Mouse (Mus musculus) 3134 (cell line): ENCODE measurements around the gene Zbtb2.
A peak's percentile ranks its signal among the peaks of the same experiment; 100 is the strongest.
"Not testable (repeated sequence)": the region's sequence is repeated elsewhere in the genome, so short reads cannot be mapped to it uniquely, and the experiment has no call there.

ENCODE experiments used
- DNase-seq: peaks from one replicate; pipeline ENCODE4 v3.0.0-alpha.2; 2011; ENCODE audit warnings: low spot score; ENCODE audit not compliant: insufficient read length; ENCODE audit errors: extremely low read depth

Gene Zbtb2

GRCm38 (mm10) chr10:4387701-4388383 is at the start of gene Zbtb2:
TSS of gene Zbtb2 (minus strand) at chr10:4388108.
- DNase-seq, result peak; percentile 60

- no peak for DNase-seq
Measured at GRCm38 (mm10) chr10:4435416-4435815, 47.5 kb upstream of the Zbtb2 start.

- DNase-seq, result not testable (repeated sequence)
Measured at GRCm38 (mm10) chr10:4433871-4434270, 46.0 kb upstream of the Zbtb2 start.

GRCm38 (mm10) chr10:4432996-4433755 is 45.3 kb upstream of the Zbtb2 start:
- DNase-seq, result no peak

GRCm38 (mm10) chr10:4432123-4432931 is 44.4 kb upstream of the Zbtb2 start, which contains the start of the genes Rmnd1 and Armt1:
TSS of gene Rmnd1 (minus strand) at chr10:4432388.
TSS of gene Armt1 (plus strand) at chr10:4432467.
- DNase-seq, result peak; percentile 98

GRCm38 (mm10) chr10:4431746-4432122 is 43.8 kb upstream of the Zbtb2 start:
- no peak for DNase-seq

GRCm38 (mm10) chr10:4430826-4431225 is 42.9 kb upstream of the Zbtb2 start:
- DNase-seq, result no peak

- DNase-seq, result no peak
Measured at GRCm38 (mm10) chr10:4430399-4430798, 42.5 kb upstream of the Zbtb2 start.

GRCm38 (mm10) chr10:4425245-4425644 is 37.3 kb upstream of the Zbtb2 start:
- no peak for DNase-seq

- DNase-seq, result no peak
Measured at GRCm38 (mm10) chr10:4407191-4407590, 19.3 kb upstream of the Zbtb2 start.

GRCm38 (mm10) chr10:4405511-4405910 is 17.6 kb upstream of the Zbtb2 start:
- no peak for DNase-seq

- DNase-seq, result no peak
Measured at GRCm38 (mm10) chr10:4404895-4405491, 17.1 kb upstream of the Zbtb2 start.

GRCm38 (mm10) chr10:4398058-4398457 is 10.2 kb upstream of the Zbtb2 start:
- no peak for DNase-seq

GRCm38 (mm10) chr10:4395321-4395720 is 7.4 kb upstream of the Zbtb2 start:
- DNase-seq, result no peak

- DNase-seq, result no peak
Measured at GRCm38 (mm10) chr10:4391851-4392250, 3.9 kb upstream of the Zbtb2 start.

- no peak for DNase-seq
Measured at GRCm38 (mm10) chr10:4391076-4391475, 3.2 kb upstream of the Zbtb2 start.

GRCm38 (mm10) chr10:4390550-4390949 is 2.6 kb upstream of the Zbtb2 start:
- no peak for DNase-seq

GRCm38 (mm10) chr10:4389461-4390112 is 1.7 kb upstream of the Zbtb2 start:
- no peak for DNase-seq

- no peak for DNase-seq
Measured at GRCm38 (mm10) chr10:4389036-4389435, 1.1 kb upstream of the Zbtb2 start.

- DNase-seq, result no peak
Measured at GRCm38 (mm10) chr10:4388384-4388745, 457 bp upstream of the Zbtb2 start.
